Mouse (Mus musculus) limb, embryonic 12.5 days (tissue): Measurements from ENCODE around the gene Arl4d. TPM values are rescaled to one million over a fixed set of nuclear protein-coding genes. Genes with fewer than 3 reads are reported as not detected.
"Not testable (repeated sequence)": the region's sequence is repeated elsewhere in the genome, so short reads cannot be mapped to it uniquely, and the experiment has no call there.

ENCODE experiments used
- ATAC-seq: fragments of 200-750 bp; cut with Nextera tagmentation; 2 replicates; pipeline ENCODE4 v1.8.0; 2017; ENCODE audit warnings: low read depth, moderate TSS enrichment; ENCODE audit not compliant: insufficient number of reproducible peaks, insufficient read depth, low FRiP score, low TSS enrichment
- H3K27ac ChIP-seq: fragments of 300-500 bp; sonication (generic); 2 replicates; pipeline ENCODE4 v1.5.1; 2016; ENCODE audit warnings: mild to moderate bottlenecking, moderate library complexity
- H3K27me3 ChIP-seq: fragments of 300-500 bp; sonication (generic); 2 replicates; pipeline ENCODE4 v1.6.1; 2016; ENCODE audit warnings: mild to moderate bottlenecking, moderate library complexity
- H3K36me3 ChIP-seq: fragments of 300-500 bp; sonication (generic); 2 replicates; pipeline ENCODE4 v1.6.1; 2016; ENCODE audit warnings: mild to moderate bottlenecking, moderate library complexity
- H3K4me1 ChIP-seq: fragments of 300-500 bp; sonication (generic); replicated peaks from 2 replicates; pipeline ENCODE4 v1.6.1; 2016
- H3K4me2 ChIP-seq: fragments of 300-500 bp; sonication (generic); 2 replicates; pipeline ENCODE4 v1.6.1; 2016; ENCODE audit warnings: mild to moderate bottlenecking, moderate library complexity
- H3K4me3 ChIP-seq: fragments of 300-500 bp; sonication (generic); replicated peaks from 2 replicates; pipeline ENCODE4 v1.5.1; 2016; ENCODE audit warnings: mild to moderate bottlenecking
- H3K9ac ChIP-seq: fragments of 300-500 bp; sonication (generic); replicated peaks from 2 replicates; pipeline ENCODE4 v1.6.1; 2016; ENCODE audit warnings: mild to moderate bottlenecking, moderate library complexity
- H3K9me3 ChIP-seq: fragments of 300-500 bp; sonication (generic); 2 replicates; pipeline ENCODE4 v1.6.1; 2016; ENCODE audit warnings: mild to moderate bottlenecking, moderate library complexity
- whole genome bisulfite sequencing: fragments of 180-500 bp; shearing (Covaris S2); methylation state at CpG from one replicate; pipeline ENCODE4 v1.1.7; 2016; 5-methylcytosine and 5-hydroxymethylcytosine counted together
- polyA plus RNA-seq: library from polyadenylated mRNA; unstranded; fragments of >200 nt; fragmentation: Nextera tagmentation; extraction: Ambion mirVana; gene quantifications from 2 replicates; pipeline ENCODE4 v1.2.1, GENCODE M21; 2016

Arl4d gene
- polyA plus RNA-seq, 1 experiment from 2014 or later = 2.5 TPM

- WGBS = 75% methylated on average over 4 of the region's 5 CpGs
- not testable (repeated sequence) for H3K36me3 ChIP-seq, H3K27me3 ChIP-seq, H3K4me1 ChIP-seq, ATAC-seq, H3K9ac ChIP-seq, H3K9me3 ChIP-seq
- H3K27ac ChIP-seq = 0 out of 2 replicates have a peak overlapping the region, but pooled peaks have one; percentile 98
- peak overlapping the region; percentile 50 for H3K4me3 ChIP-seq
- H3K4me2 ChIP-seq = peak overlapping the region; percentile 64
Observed at GRCm38 (mm10) chr11:101628733-101629417, 36.5 kb upstream of the Arl4d start.

- ATAC-seq = no peak
- no peak overlapping the region for H3K27ac ChIP-seq
- no peak overlapping the region for H3K4me2 ChIP-seq
- no peaks in the 10 kb centered on the region for H3K9me3 ChIP-seq
- no peaks in the 10 kb centered on the region for H3K27me3 ChIP-seq
- H3K4me1 ChIP-seq = no peaks in the 10 kb centered on the region
- no peak overlapping the region for H3K9ac ChIP-seq
- H3K36me3 ChIP-seq = peaks cover 27% of the 10 kb centered on the region
- WGBS = 80% methylated on average over 10 of the region's 10 CpGs
- no peak overlapping the region for H3K4me3 ChIP-seq
Observed at GRCm38 (mm10) chr11:101635660-101636059, 29.7 kb upstream of the Arl4d start.

GRCm38 (mm10) chr11:101639761-101640160 lies 25.6 kb upstream of the Arl4d start:
- H3K9ac ChIP-seq = no peak overlapping the region
- H3K9me3 ChIP-seq = no peaks in the 10 kb centered on the region
- H3K4me1 ChIP-seq = no peaks in the 10 kb centered on the region
- H3K27ac ChIP-seq = no peak overlapping the region
- ATAC-seq = no peak
- H3K4me2 ChIP-seq = no peak overlapping the region
- H3K36me3 ChIP-seq = peaks cover 15% of the 10 kb centered on the region
- no peaks in the 10 kb centered on the region for H3K27me3 ChIP-seq
- 95% methylated on average over 4 of the region's 4 CpGs for WGBS
- no peak overlapping the region for H3K4me3 ChIP-seq

- not testable (repeated sequence) for H3K9me3 ChIP-seq, H3K36me3 ChIP-seq, H3K4me1 ChIP-seq, H3K27me3 ChIP-seq
- peak overlapping the region; percentile 53; the same call in 1 of the 2 replicates for H3K9ac ChIP-seq
- peak overlapping the region; percentile 35 for H3K4me3 ChIP-seq
- peak overlapping the region; percentile 51 for H3K4me2 ChIP-seq
- peak overlapping the region; percentile 83 for H3K27ac ChIP-seq
- 5% methylated on average over 53 of the region's 53 CpGs for WGBS
- ATAC-seq = peak; percentile 57
Observed at GRCm38 (mm10) chr11:101640857-101641709, 24.3 kb upstream of the Arl4d start.

GRCm38 (mm10) chr11:101641710-101642642 lies 23.4 kb upstream of the Arl4d start:
- H3K4me2 ChIP-seq = 0 out of 2 replicates have a peak overlapping the region, but pooled peaks have one; percentile 51
- not testable (repeated sequence) for H3K36me3 ChIP-seq, H3K9me3 ChIP-seq, H3K4me1 ChIP-seq, H3K9ac ChIP-seq, H3K4me3 ChIP-seq, H3K27me3 ChIP-seq
- H3K27ac ChIP-seq = peak overlapping the region; percentile 83
- WGBS = 4% methylated on average over 15 of the region's 26 CpGs
- ATAC-seq = peak; percentile 83

GRCm38 (mm10) chr11:101642931-101643330 lies 22.4 kb upstream of the Arl4d start:
- 46% methylated on average over 5 of the region's 5 CpGs for WGBS
- no peak for ATAC-seq
- no peak overlapping the region for H3K9ac ChIP-seq
- H3K9me3 ChIP-seq = no peaks in the 10 kb centered on the region
- no peaks in the 10 kb centered on the region for H3K36me3 ChIP-seq
- no peak overlapping the region for H3K4me3 ChIP-seq
- H3K27me3 ChIP-seq = no peaks in the 10 kb centered on the region
- no peak overlapping the region for H3K4me2 ChIP-seq
- no peak overlapping the region for H3K27ac ChIP-seq
- H3K4me1 ChIP-seq = no peaks in the 10 kb centered on the region

- WGBS = 52% methylated on average over 3 of the region's 3 CpGs
- H3K36me3 ChIP-seq = no peaks in the 10 kb centered on the region
- H3K4me3 ChIP-seq = no peak overlapping the region
- no peak for ATAC-seq
- no peak overlapping the region for H3K27ac ChIP-seq
- H3K9ac ChIP-seq = no peak overlapping the region
- no peak overlapping the region for H3K4me2 ChIP-seq
- no peaks in the 10 kb centered on the region for H3K27me3 ChIP-seq
- no peaks in the 10 kb centered on the region for H3K4me1 ChIP-seq
- H3K9me3 ChIP-seq = no peaks in the 10 kb centered on the region
Observed at GRCm38 (mm10) chr11:101644591-101644990, 20.8 kb upstream of the Arl4d start.

GRCm38 (mm10) chr11:101645043-101645410 lies 20.3 kb upstream of the Arl4d start:
- not testable (repeated sequence) for H3K9me3 ChIP-seq, H3K4me3 ChIP-seq, H3K27ac ChIP-seq, H3K9ac ChIP-seq, H3K4me1 ChIP-seq, ATAC-seq, H3K36me3 ChIP-seq, H3K4me2 ChIP-seq, H3K27me3 ChIP-seq
- under 1% methylated on average over 4 of the region's 4 CpGs for WGBS

- peak overlapping the region; percentile 27 for H3K4me3 ChIP-seq
- H3K4me1 ChIP-seq, H3K27me3 ChIP-seq, H3K9me3 ChIP-seq, H3K36me3 ChIP-seq: not testable (repeated sequence)
- peak; percentile 87 for ATAC-seq
- H3K27ac ChIP-seq = peak overlapping the region; percentile 92
- under 1% methylated on average over 43 of the region's 56 CpGs for WGBS
- H3K4me2 ChIP-seq = peak overlapping the region; percentile 52
- peak overlapping the region; percentile 47; the same call in 1 of the 2 replicates for H3K9ac ChIP-seq
Observed at GRCm38 (mm10) chr11:101645411-101646282, 19.7 kb upstream of the Arl4d start.

GRCm38 (mm10) chr11:101646283-101646794 lies 19.0 kb upstream of the Arl4d start:
- not testable (repeated sequence) for H3K9me3 ChIP-seq, H3K36me3 ChIP-seq, H3K4me1 ChIP-seq, H3K27me3 ChIP-seq, ATAC-seq
- 12% methylated on average over 16 of the region's 16 CpGs for WGBS
- peak overlapping the region; percentile 27 for H3K4me3 ChIP-seq
- H3K9ac ChIP-seq = peak overlapping the region; percentile 47; the same call in 1 of the 2 replicates
- H3K4me2 ChIP-seq = peak overlapping the region; percentile 52
- H3K27ac ChIP-seq = peak overlapping the region; percentile 92
